17 mouse cellular contexts compared by ENCODE assay signal in genomic region chr6:100775923-100776505, GRCm38 (mm10). TPM values are rescaled to one million over a fixed set of nuclear protein-coding genes. Genes with fewer than 3 reads are reported as not detected.
DNase-seq lines count a peak whose midpoint lies in the region; ATAC-seq lines count a peak whose summit lies in the region.
"Had no signal": no experiment of that assay in that cellular context is flagged by ENCODE, and none has a peak within 500 bp of the region (broad histone marks: within the 10 kb centered on the region; RNA-seq: fewer than 3 reads in every experiment).

No protein-coding gene starts in this region.

- no peaks in the 10 kb centered on the region for H3K9me3 ChIP-seq in heart, embryonic 11.5 days (replicated peaks; ENCODE audit: control insufficient read depth, low read length)
- no peaks in the 10 kb centered on the region for H3K9me3 ChIP-seq in embryonic facial prominence, embryonic 13.5 days
- H3K9me3 ChIP-seq in midbrain, embryonic 10.5 days (replicated peaks) = no peaks in the 10 kb centered on the region
- H3K9me3 ChIP-seq: liver, embryonic 15.5 days had no signal

- no peak overlapping the region for H3K27ac ChIP-seq in heart, embryonic 11.5 days (ENCODE audit: low read depth, low read length)
- H3K27ac ChIP-seq in embryonic facial prominence, embryonic 13.5 days = 0 out of 2 replicates have a peak overlapping the region, but pooled peaks have one; percentile 3
- H3K27ac ChIP-seq in midbrain, embryonic 10.5 days (replicated peaks) = no peak overlapping the region
- H3K27ac ChIP-seq: liver, embryonic 15.5 days had no signal

- 73% methylated on average over 15 of the region's 15 CpGs for WGBS in heart, embryonic 11.5 days (ENCODE audit: insufficient replicate concordance)
- 33% methylated on average over 15 of the region's 15 CpGs for WGBS in embryonic facial prominence, embryonic 13.5 days
- 80% methylated on average over 15 of the region's 15 CpGs for WGBS in midbrain, embryonic 10.5 days

- ATAC-seq in heart, embryonic 11.5 days (replicated peaks; ENCODE audit: insufficient number of reproducible peaks, low FRiP score, low TSS enrichment) = no peak
- no peak for ATAC-seq in embryonic facial prominence, embryonic 13.5 days (ENCODE audit: insufficient number of reproducible peaks, insufficient read depth, low FRiP score, low TSS enrichment, low read depth)
- ATAC-seq: forebrain, embryonic 16.5 days; intestine, embryonic 16.5 days had no signal

- no peaks in the 10 kb centered on the region for H3K36me3 ChIP-seq in heart, embryonic 11.5 days (ENCODE audit: control insufficient read depth, insufficient read depth, low read length)
- 0 out of 2 replicates have a peak, but pooled peaks cover 7% of the 10 kb centered on the region for H3K36me3 ChIP-seq in embryonic facial prominence, embryonic 13.5 days
- no peaks in the 10 kb centered on the region for H3K36me3 ChIP-seq in midbrain, embryonic 10.5 days
- H3K36me3 ChIP-seq: liver, embryonic 15.5 days had no signal

- H3K4me3 ChIP-seq in heart, embryonic 11.5 days (ENCODE audit: low read depth, low read length) = no peak overlapping the region
- H3K4me3 ChIP-seq in embryonic facial prominence, embryonic 13.5 days = no peak overlapping the region
- no peak overlapping the region for H3K4me3 ChIP-seq in midbrain, embryonic 10.5 days
- H3K4me3 ChIP-seq: liver, embryonic 15.5 days had no signal

- H3K4me2 ChIP-seq in heart, embryonic 11.5 days = no peak overlapping the region
- 0 out of 2 replicates have a peak overlapping the region, but pooled peaks have one; percentile 1 for H3K4me2 ChIP-seq in embryonic facial prominence, embryonic 13.5 days
- H3K4me2 ChIP-seq: liver, embryonic 15.5 days had no signal

- H3K27me3 ChIP-seq in heart, embryonic 11.5 days (ENCODE audit: control insufficient read depth, insufficient read depth, low read length) = no peaks in the 10 kb centered on the region
- H3K27me3 ChIP-seq in embryonic facial prominence, embryonic 13.5 days = no peaks in the 10 kb centered on the region
- H3K27me3 ChIP-seq in midbrain, embryonic 10.5 days (ENCODE audit: low read depth, poor library complexity, severe bottlenecking) = no peaks in the 10 kb centered on the region
- H3K27me3 ChIP-seq: liver, embryonic 15.5 days had no signal

- DNase-seq in heart, adult 11 months = peak; percentile 97
- DNase-seq in CD4-positive, CD25-positive, alpha-beta regulatory T cell, adult 2 months (ENCODE audit: low read depth, low spot score) = peak; percentile 31
- peak; percentile 61 for DNase-seq in heart, postnatal 4 days
- DNase-seq in left cerebral cortex, adult 9 months (ENCODE audit: low spot score in 2 of 2) = no peak
- DNase-seq in urinary bladder, postnatal 4 days (ENCODE audit: low spot score in 2 of 2) = no peak
- DNase-seq in midbrain, embryonic 10.5 days (ENCODE audit: low spot score) = no peak
- DNase-seq: adrenal gland, postnatal 14 days; cerebellum, adult 9-10 months; gastrocnemius, postnatal 25 days; midbrain, embryonic 14.5 days; right cerebral cortex, postnatal 25 days; thymus, adult 2 months had no signal

- H3K4me1 ChIP-seq in heart, embryonic 11.5 days (ENCODE audit: control insufficient read depth, insufficient read depth, low read length) = no peaks in the 10 kb centered on the region
- peaks cover 32% of the 10 kb centered on the region for H3K4me1 ChIP-seq in embryonic facial prominence, embryonic 13.5 days
- peaks cover 7% of the 10 kb centered on the region for H3K4me1 ChIP-seq in midbrain, embryonic 10.5 days
- H3K4me1 ChIP-seq: liver, embryonic 15.5 days had no signal

- H3K9ac ChIP-seq in heart, embryonic 11.5 days (ENCODE audit: low read depth, low read length) = no peak overlapping the region
- H3K9ac ChIP-seq in embryonic facial prominence, embryonic 13.5 days = no peak overlapping the region
- H3K9ac ChIP-seq: liver, embryonic 15.5 days had no signal

RNA-seq across cellular contexts. Expression of gene Ppp4r2, which starts 57.4 kb away (rescaled TPM):
- polyA plus RNA-seq in heart, embryonic 11.5 days (2014; fragmentation: Nextera tagmentation; extraction: Ambion mirVana) = 21.9 and 25.1 TPM in 2 replicates
- polyA plus RNA-seq in embryonic facial prominence, embryonic 13.5 days (2015; fragmentation: Nextera tagmentation; extraction: Ambion mirVana) = 25.4 and 28.6 TPM in 2 replicates
- 10 to 100 TPM; 64.9 to 66.8 TPM for total RNA-seq in heart, postnatal 4 days (2021)
- polyA plus RNA-seq in midbrain, embryonic 10.5 days (2016; fragmentation: Nextera tagmentation; extraction: Ambion mirVana) = 22.7 and 23.0 TPM in 2 replicates

Comparison
In these comparisons a context has a peak if more than half of its experiments do, and no peak if none do; other contexts are left out.
1. DNase-seq: peak in heart, adult 11 months (single experiment), CD4-positive, CD25-positive, alpha-beta regulatory T cell, adult 2 months (single experiment) and heart, postnatal 4 days (single experiment); none in left cerebral cortex, adult 9 months (0 of 2), urinary bladder, postnatal 4 days (0 of 2) and midbrain, embryonic 10.5 days (single experiment).